10 mouse cellular contexts compared by ENCODE assay signal in the genomic region with DNA sequence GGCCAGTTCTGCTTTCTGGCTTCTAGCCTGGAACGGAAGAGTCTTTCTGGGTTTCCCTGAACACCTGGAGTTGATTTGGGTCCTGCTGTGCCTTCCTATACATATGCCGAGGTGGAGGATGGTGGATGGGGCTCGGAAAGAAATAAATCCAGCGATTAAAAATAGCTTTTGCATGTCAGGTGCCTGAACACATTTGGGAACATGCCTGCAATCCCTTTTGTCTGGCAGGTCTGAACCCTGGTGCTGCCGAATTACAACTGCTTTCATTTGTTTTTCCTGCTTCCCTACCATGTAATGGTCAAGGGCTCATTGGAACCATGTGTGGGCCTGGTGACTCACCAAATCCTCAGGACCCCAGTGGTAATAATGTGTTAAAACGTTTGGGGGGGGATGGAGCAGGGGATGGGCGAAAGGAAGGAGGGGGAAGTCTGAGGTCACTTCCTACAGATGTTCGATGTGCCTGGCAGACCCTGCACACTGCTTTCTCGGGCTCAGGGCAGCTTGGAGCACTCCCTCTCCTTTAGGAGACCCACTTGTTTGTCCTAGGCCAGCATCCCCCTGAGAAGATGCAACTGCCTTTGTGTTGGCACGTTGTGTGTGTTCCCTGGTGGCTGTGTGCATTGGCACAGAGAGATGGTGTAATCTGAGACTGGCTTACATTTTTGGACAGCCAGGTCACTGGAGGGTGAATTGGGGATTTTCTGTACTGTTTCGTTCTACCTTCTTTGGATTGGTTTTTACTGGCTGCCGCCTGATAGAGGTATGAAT.
A peak's percentile ranks its signal among the peaks of the same experiment; 100 is the strongest.
DNase-seq lines count a peak whose midpoint lies in the region; ATAC-seq lines count a peak whose summit lies in the region.
"Had no signal": no experiment of that assay in that cellular context is flagged by ENCODE, and none has a peak within 500 bp of the region (broad histone marks: within the 10 kb centered on the region; RNA-seq: fewer than 3 reads in every experiment).

No protein-coding gene starts in this region.

- WGBS in intestine, embryonic 15.5 days, result 44% methylated on average over 12 of the region's 12 CpGs
- 43% methylated on average over 12 of the region's 12 CpGs for WGBS in intestine, embryonic 16.5 days

- no peaks in the 10 kb centered on the region for H3K36me3 ChIP-seq in intestine, embryonic 15.5 days
- H3K36me3 ChIP-seq in intestine, embryonic 16.5 days (ENCODE audit: control insufficient read depth, insufficient read depth, low read length), result no peaks in the 10 kb centered on the region
- H3K36me3 ChIP-seq: midbrain, embryonic 12.5 days had no signal

- H3K9me3 ChIP-seq in intestine, embryonic 15.5 days, result no peaks in the 10 kb centered on the region
- no peaks in the 10 kb centered on the region for H3K9me3 ChIP-seq in intestine, embryonic 16.5 days (ENCODE audit: control insufficient read depth, low read length)
- H3K9me3 ChIP-seq: midbrain, embryonic 12.5 days had no signal

- intact Hi-C loops in left cerebral cortex, postnatal 36 days (cut with DNase I), result no loop called here

- H3K4me1 ChIP-seq in intestine, embryonic 15.5 days (replicated peaks), result peaks cover 25% of the 10 kb centered on the region
- H3K4me1 ChIP-seq in intestine, embryonic 16.5 days (ENCODE audit: control insufficient read depth, insufficient read depth, low read length), result peaks cover 42% of the 10 kb centered on the region
- peaks cover 56% of the 10 kb centered on the region for H3K4me1 ChIP-seq in brown adipose tissue, adult 24 weeks (ENCODE audit: control insufficient read depth, insufficient read depth, insufficient read length, low read length)

- 0 out of 2 replicates have a peak overlapping the region, but pooled peaks have one; percentile 4 for H3K27ac ChIP-seq in intestine, embryonic 15.5 days
- H3K27ac ChIP-seq in intestine, embryonic 16.5 days (ENCODE audit: low read length), result no peak overlapping the region
- H3K27ac ChIP-seq in brown adipose tissue, adult 24 weeks (replicated peaks; ENCODE audit: low read depth, low read length), result peak overlapping the region; percentile 45
- H3K27ac ChIP-seq: midbrain, embryonic 12.5 days had no signal

- no peak overlapping the region for H3K9ac ChIP-seq in intestine, embryonic 15.5 days
- no peak overlapping the region for H3K9ac ChIP-seq in intestine, embryonic 16.5 days (ENCODE audit: low read depth, low read length)
- H3K9ac ChIP-seq: midbrain, embryonic 12.5 days had no signal

- H3K27me3 ChIP-seq in intestine, embryonic 15.5 days (replicated peaks), result no peaks in the 10 kb centered on the region
- H3K27me3 ChIP-seq in intestine, embryonic 16.5 days (replicated peaks; ENCODE audit: control insufficient read depth, insufficient read depth, low read length), result no peaks in the 10 kb centered on the region
- H3K27me3 ChIP-seq: midbrain, embryonic 12.5 days had no signal

- no peak for ATAC-seq in intestine, embryonic 15.5 days
- no peak for ATAC-seq in intestine, embryonic 16.5 days

- H3K4me2 ChIP-seq in intestine, embryonic 15.5 days (replicated peaks), result 0 out of 2 replicates have a peak overlapping the region, but pooled peaks have one; percentile 5
- no peak overlapping the region for H3K4me2 ChIP-seq in intestine, embryonic 16.5 days (ENCODE audit: low read depth, low read length)
- H3K4me2 ChIP-seq: midbrain, embryonic 12.5 days had no signal

- no peak overlapping the region for H3K4me3 ChIP-seq in intestine, embryonic 15.5 days (replicated peaks)
- no peak overlapping the region for H3K4me3 ChIP-seq in intestine, embryonic 16.5 days (ENCODE audit: low read length)
- no peak overlapping the region for H3K4me3 ChIP-seq in brown adipose tissue, adult 24 weeks (ENCODE audit: insufficient read depth, low read depth, low read length)
- H3K4me3 ChIP-seq: midbrain, embryonic 12.5 days had no signal

- DNase-seq in 3T3-L1 (ENCODE audit: low read depth, low spot score), result peak; percentile 90
- DNase-seq in heart, postnatal 4 days, result peak; percentile 35
- no peak for DNase-seq in urinary bladder, adult 18-20 months (ENCODE audit: low spot score in 2 of 2)
- no peak for DNase-seq in yolk sac, embryonic 10.5 days (ENCODE audit: low spot score)
- no peak for DNase-seq in left cerebral cortex, postnatal 36 days (ENCODE audit: low spot score in 2 of 2)
- DNase-seq: right cerebral cortex, postnatal 14 days had no signal

Comparison
In these comparisons a context has a peak if more than half of its experiments do, and no peak if none do; other contexts are left out.
1. DNase-seq: peak in 3T3-L1 (single experiment) and heart, postnatal 4 days (single experiment); none in urinary bladder, adult 18-20 months (0 of 2), yolk sac, embryonic 10.5 days (single experiment) and left cerebral cortex, postnatal 36 days (0 of 2).